Mouse (Mus musculus) intestine, embryonic 16.5 days (tissue): ENCODE results near the gene Grin2c. TPM values are rescaled to one million over a fixed set of nuclear protein-coding genes. Genes with fewer than 3 reads are reported as not detected.

Experiments used
- ATAC-seq: fragments of 200-750 bp; cut with Nextera tagmentation; 2 replicates; pipeline ENCODE4 v1.8.0; 2017; ENCODE audit warnings: moderate TSS enrichment, moderate library complexity
- H3K27ac ChIP-seq: fragments of 300-500 bp; sonication (generic); 2 replicates; pipeline ENCODE4 v1.5.1; 2014; ENCODE audit warnings: mild to moderate bottlenecking, low read length
- H3K27me3 ChIP-seq: fragments of 300-500 bp; sonication (generic); replicated peaks from 2 replicates; pipeline ENCODE4 v1.6.1; 2014; ENCODE audit warnings: low read length, control low read depth, mixed read lengths; ENCODE audit not compliant: control insufficient read depth, insufficient read depth
- H3K36me3 ChIP-seq: fragments of 300-500 bp; sonication (generic); 2 replicates; pipeline ENCODE4 v1.6.1; 2014; ENCODE audit warnings: low read length, control low read depth; ENCODE audit not compliant: control insufficient read depth, insufficient read depth
- H3K4me1 ChIP-seq: fragments of 300-500 bp; sonication (generic); 2 replicates; pipeline ENCODE4 v1.6.1; 2014; ENCODE audit warnings: low read length, control low read depth, mixed read lengths; ENCODE audit not compliant: control insufficient read depth, insufficient read depth
- H3K4me2 ChIP-seq: fragments of 300-500 bp; sonication (generic); 2 replicates; pipeline ENCODE4 v1.6.1; 2014; ENCODE audit warnings: low read depth, low read length, control low read depth
- H3K4me3 ChIP-seq: fragments of 300-500 bp; sonication (generic); 2 replicates; pipeline ENCODE4 v1.5.1; 2014; ENCODE audit warnings: mild to moderate bottlenecking, low read length
- H3K9ac ChIP-seq: fragments of 300-500 bp; sonication (generic); 2 replicates; pipeline ENCODE4 v1.6.1; 2014; ENCODE audit warnings: low read depth, low read length
- H3K9me3 ChIP-seq: fragments of 300-500 bp; sonication (generic); 2 replicates; pipeline ENCODE4 v1.6.1; 2016; ENCODE audit warnings: low read length, control low read depth; ENCODE audit not compliant: control insufficient read depth
- WGBS: fragments of 180-500 bp; shearing (Covaris S2); extraction: QIAGEN DNeasy Blood & Tissue Kit; methylation state at CpG from one replicate; pipeline ENCODE4 v1.1.7; 2014; 5-methylcytosine and 5-hydroxymethylcytosine counted together
- polyA plus RNA-seq: library from polyadenylated mRNA; unstranded; fragments of >200 nt; fragmentation: Nextera tagmentation; extraction: Ambion mirVana; gene quantifications from 2 replicates; pipeline ENCODE4 v1.2.1, GENCODE M21; 2015

The Grin2c gene
- polyA plus RNA-seq, 1 experiment from 2014 or later = 0.06 TPM

DNA sequence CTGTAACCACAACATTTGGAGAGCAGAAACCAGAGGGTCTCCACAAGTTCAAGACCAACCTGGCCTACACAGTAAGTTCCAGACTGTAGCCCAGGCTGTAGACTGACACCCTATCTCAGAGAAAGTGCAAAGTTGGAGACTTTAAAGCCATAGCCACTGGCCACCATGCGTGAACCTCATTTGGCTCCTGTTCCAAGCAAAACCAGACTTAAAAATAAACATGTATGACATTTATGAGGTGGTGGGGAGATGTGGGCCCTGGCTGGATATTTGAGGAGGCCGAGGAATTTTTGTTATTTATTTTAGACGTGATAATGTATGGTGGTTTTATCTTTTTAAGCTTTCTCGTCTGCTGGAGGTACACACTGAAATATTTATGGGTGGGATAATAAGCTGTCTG is 7.9 kb downstream of the Grin2c start:
- no peak for ATAC-seq

DNA sequence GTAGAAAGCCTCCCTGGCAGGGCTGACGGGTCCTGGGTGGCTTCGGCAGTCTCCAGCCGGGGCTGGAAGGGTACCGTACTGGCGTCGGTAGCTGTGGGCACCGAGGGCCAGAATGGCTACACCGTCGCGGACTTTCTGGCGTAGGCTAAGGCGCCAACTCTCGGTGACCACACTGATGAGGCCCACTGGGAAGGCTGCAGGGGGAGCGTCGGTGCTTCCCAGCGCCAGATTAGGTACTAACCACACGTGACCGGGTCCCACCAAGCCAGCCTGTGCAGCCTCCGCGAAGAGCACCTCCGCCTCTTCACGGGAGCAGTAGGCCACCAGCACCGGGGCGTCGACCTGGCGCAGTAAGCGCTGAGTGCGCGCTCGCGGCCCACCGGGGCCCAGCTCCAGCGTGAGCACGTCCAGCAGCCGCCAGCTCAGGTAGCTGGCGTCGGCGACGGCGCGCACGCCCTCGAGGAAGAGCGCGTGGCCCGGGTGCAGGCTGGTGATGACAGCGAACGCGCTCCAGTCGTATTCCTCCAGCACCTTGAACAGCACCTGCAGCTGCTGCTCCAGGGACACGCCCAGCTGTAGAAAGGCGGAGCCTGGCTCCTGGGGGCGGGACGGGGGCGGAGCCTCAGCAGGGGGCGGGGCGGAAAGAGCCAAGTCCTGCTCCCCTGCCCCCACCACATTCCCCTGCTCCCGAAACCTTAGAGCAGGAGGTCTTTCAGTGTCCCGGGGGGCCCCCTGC is 9.1 kb downstream of the Grin2c start:
- peak; percentile 81 for ATAC-seq
- Histone ChIP-seq H3K36me3 (no peaks in the 10 kb centered on the region), H3K4me3 (peak overlapping the region; percentile 27), H3K9me3 (no peaks in the 10 kb centered on the region), H3K9ac (no peak overlapping the region), H3K4me1 (peaks cover 4% of the 10 kb centered on the region; the same call in 1 of the 2 replicates), H3K4me2 (peak overlapping the region; percentile 22; the same call in 1 of the 2 replicates), H3K27ac (no peak overlapping the region), H3K27me3 (peaks cover 71% of the 10 kb centered on the region)
- WGBS = 15% methylated on average over 59 of the region's 59 CpGs

More for the DNA sequence above, 7.9 kb downstream of the Grin2c start:
- H3K27me3 ChIP-seq = peaks cover 71% of the 10 kb centered on the region
- no peaks in the 10 kb centered on the region for H3K36me3 ChIP-seq
- 33% methylated on average over 4 of the region's 4 CpGs for WGBS
- H3K4me2 ChIP-seq = no peak overlapping the region
- H3K9me3 ChIP-seq = no peaks in the 10 kb centered on the region
- H3K4me3 ChIP-seq = no peak overlapping the region
- H3K27ac ChIP-seq = no peak overlapping the region
- peaks cover 4% of the 10 kb centered on the region; the same call in 1 of the 2 replicates for H3K4me1 ChIP-seq
- H3K9ac ChIP-seq = no peak overlapping the region

DNA sequence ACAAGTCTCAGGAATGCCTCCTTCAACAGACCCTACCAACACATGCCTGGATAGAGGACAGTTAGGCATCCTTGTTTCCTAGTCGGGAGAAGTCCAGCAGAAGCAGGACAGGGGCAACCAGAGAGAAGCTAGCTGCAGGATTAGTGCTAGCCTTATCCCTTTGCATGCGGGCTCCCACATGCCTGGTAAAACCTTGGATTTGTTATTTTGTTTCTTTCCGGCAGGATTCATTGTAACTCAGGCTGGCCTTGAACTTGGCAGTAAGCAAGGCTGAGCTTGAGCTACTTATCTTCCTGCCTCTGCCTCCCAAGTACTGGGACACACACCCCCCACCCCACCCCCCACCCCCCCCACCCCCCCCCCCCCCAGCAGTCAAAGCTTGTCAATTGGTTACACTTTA is 15.8 kb downstream of the Grin2c start:
- Histone ChIP-seq H3K27me3 (peaks cover 64% of the 10 kb centered on the region), H3K4me2 (no peak overlapping the region), H3K9ac (no peak overlapping the region), H3K36me3 (no peaks in the 10 kb centered on the region), H3K27ac (no peak overlapping the region), H3K4me3 (no peak overlapping the region), H3K4me1 (peaks cover 10% of the 10 kb centered on the region), H3K9me3 (no peaks in the 10 kb centered on the region)
- WGBS = 65% methylated on average over 3 of the region's 3 CpGs
- ATAC-seq = no peak

DNA sequence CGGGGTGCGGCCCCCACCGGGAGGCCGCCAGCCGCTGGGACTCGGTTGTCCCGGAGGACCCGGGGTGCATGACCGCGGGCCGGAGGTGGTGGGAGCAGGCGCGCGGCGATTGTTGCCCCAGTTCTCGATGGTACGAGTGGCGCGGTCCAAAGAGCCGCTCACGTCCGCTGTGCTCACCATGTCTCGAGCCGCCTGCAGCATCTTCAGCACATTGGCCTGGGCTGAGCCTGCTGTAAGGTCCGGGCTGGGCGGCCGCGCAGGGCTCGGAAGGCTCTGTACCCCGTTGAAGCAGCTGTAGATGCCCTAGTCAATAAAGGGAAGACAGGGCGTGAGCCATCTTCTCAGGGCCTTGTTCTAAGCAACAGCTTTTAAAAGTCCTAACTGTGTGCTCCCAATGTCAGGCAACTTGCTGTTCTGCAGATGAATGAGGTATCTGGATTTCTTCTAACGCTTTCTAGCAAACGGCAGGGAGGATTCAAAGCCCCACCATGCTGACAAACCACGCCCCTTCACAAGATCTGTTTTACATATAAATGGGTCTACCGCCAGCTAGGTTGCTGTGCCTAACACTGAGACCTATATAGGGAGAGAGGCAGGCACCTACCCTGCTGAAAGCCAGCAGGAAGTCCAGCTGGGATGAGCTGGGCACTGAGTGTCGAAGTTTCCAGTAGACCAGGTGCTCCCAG is 16.5 kb downstream of the Grin2c start:
- H3K27ac ChIP-seq = no peak overlapping the region
- 1% methylated on average over 36 of the region's 36 CpGs for WGBS
- H3K27me3 ChIP-seq = peaks cover 59% of the 10 kb centered on the region
- no peaks in the 10 kb centered on the region for H3K9me3 ChIP-seq
- H3K4me1 ChIP-seq = peaks cover 10% of the 10 kb centered on the region
- H3K4me3 ChIP-seq = peak overlapping the region; percentile 48
- peak overlapping the region; percentile 55 for H3K9ac ChIP-seq
- ATAC-seq = no peak
- H3K4me2 ChIP-seq = peak overlapping the region; percentile 91
- H3K36me3 ChIP-seq = no peaks in the 10 kb centered on the region

DNA sequence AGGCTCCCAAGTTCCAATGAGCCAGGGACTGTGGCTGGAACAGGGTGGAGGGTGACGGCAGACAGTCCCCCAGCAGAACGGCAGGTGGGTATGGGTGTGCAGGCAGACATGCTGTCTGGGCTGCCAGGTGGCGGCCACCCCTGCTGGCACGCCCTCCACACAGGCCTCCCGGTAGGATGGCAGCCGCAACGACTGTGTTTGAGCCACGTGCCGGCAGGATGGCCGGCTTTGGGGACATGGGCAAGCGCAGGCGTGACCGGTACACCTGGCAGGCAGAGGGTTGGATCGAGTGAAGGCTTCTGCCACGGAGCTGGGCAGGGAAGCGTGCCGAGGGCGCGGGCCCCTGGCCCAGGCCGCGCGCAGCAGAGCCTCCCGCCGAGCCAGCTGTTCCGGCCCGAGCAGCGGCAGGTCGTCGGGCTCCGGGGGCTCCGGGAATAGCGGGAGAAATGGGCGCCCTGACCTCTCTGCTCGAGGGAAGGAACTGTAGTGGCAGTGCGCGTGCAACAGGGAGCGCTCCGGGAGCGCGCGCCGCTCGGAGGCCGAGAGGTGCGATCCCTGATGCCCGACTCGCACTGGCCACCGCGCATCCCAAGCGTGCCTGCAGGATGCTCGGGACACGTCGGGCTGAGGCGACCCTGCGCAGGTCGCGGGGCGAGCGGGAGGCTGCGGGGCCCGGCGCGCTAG is 17.2 kb downstream of the Grin2c start:
- WGBS = 3% methylated on average over 62 of the region's 63 CpGs
- peak overlapping the region; percentile 55 for H3K9ac ChIP-seq
- no peak for ATAC-seq

DNA sequence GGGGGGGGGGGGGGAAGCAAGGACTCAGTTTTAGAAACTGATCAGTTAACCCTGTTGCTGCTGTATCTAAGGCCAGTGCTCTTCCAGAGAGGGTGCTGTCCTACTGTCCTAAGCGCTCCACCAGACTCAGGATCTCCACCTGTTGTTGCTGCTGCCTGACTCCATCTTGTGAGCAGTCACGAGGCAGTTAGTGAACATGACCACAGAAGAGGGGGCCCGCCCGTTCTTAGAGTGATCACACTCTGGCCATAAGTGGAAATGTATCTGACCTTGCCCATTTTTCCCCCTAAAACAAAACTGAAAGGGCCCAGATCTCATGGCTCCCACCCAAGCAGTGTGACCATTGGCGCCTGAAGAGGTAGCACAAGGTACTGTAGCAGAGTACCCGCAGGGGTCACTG is 19.1 kb downstream of the Grin2c start:
- no peak for ATAC-seq
- Histone ChIP-seq H3K9me3 (no peaks in the 10 kb centered on the region), H3K27ac (no peak overlapping the region), H3K27me3 (peaks cover 48% of the 10 kb centered on the region), H3K4me2 (no peak overlapping the region), H3K4me3 (no peak overlapping the region), H3K9ac (no peak overlapping the region), H3K36me3 (peaks cover 4% of the 10 kb centered on the region; the same call in 1 of the 2 replicates), H3K4me1 (peaks cover 10% of the 10 kb centered on the region)
- 78% methylated on average over 6 of the region's 6 CpGs for WGBS

More for the DNA sequence above, 17.2 kb downstream of the Grin2c start:
- H3K27ac ChIP-seq = no peak overlapping the region
- H3K4me3 ChIP-seq = peak overlapping the region; percentile 48
- no peaks in the 10 kb centered on the region for H3K36me3 ChIP-seq
- H3K4me2 ChIP-seq = peak overlapping the region; percentile 91
- H3K27me3 ChIP-seq = peaks cover 54% of the 10 kb centered on the region
- H3K9me3 ChIP-seq = no peaks in the 10 kb centered on the region
- H3K4me1 ChIP-seq = peaks cover 10% of the 10 kb centered on the region

DNA sequence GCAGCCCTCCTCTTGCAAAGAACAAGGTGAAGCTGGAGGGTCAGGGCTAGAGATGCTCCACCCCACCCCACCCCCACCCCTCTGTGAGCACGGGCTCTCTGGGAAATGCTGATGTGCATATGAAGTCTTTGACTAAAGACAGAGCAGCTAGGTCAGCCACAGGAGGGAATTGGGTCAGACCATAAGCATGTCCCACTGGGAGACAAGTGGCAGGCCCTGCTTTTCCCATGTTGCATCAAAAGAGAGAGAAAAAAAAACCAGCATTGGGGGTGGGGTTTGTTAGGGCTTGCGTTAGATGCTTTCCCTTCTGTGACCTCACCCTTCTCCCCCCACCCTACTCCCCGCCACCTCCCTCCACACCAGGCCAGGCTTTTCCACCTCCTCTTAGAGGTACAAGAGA is 19.8 kb downstream of the Grin2c start:
- Histone ChIP-seq H3K4me3 (no peak overlapping the region), H3K4me2 (no peak overlapping the region), H3K36me3 (peaks cover 4% of the 10 kb centered on the region; the same call in 1 of the 2 replicates), H3K27ac (no peak overlapping the region), H3K27me3 (peaks cover 47% of the 10 kb centered on the region), H3K9ac (no peak overlapping the region), H3K9me3 (no peaks in the 10 kb centered on the region), H3K4me1 (peaks cover 10% of the 10 kb centered on the region)
- WGBS = 12% methylated on average over 3 of the region's 3 CpGs
- no peak for ATAC-seq

DNA sequence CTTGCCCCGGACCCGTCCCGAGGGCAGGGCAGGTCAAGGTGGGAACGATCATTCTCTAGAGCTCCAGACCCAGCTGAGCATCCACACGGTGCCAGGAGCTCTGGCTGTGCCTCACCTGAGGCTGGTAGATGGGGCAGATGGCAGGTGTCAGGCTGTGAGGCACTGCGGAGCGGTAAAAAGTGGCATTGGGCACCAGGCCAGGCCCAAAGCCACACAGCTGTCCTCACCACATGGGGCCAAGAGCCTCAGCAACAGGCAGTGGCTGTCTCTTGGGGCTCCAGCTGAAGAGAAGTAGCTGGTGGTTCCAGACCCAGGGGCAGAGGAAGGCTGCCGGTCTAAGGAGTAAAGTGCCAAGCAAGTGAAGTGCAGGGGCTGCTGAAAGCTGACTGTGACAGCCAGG is 20.7 kb downstream of the Grin2c start:
- Histone ChIP-seq H3K9me3 (no peaks in the 10 kb centered on the region), H3K36me3 (peaks cover 7% of the 10 kb centered on the region; the same call in 1 of the 2 replicates), H3K27me3 (peaks cover 41% of the 10 kb centered on the region), H3K9ac (no peak overlapping the region), H3K4me2 (no peak overlapping the region), H3K4me1 (peaks cover 10% of the 10 kb centered on the region), H3K4me3 (no peak overlapping the region), H3K27ac (no peak overlapping the region)
- ATAC-seq = no peak
- WGBS = 73% methylated on average over 8 of the region's 8 CpGs

DNA sequence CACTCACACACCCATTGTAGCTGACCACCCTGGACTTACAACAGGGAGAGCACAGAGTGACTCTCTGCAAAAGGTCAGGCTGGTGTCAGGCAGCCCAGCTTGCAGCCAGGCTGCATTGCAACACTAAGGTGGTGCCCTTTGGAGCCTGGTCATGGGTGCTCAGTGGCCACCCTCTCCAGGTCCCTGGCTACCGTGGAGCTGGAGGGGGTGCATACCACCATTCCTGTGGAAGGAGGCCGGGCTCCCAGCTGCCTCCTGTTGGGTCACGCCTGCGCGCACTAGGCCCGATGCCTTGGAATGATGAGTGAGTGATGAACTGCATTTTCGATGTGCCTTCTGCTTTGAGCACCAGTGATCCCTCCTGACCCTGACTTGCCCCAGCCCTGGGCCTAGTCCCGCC is 22.2 kb downstream of the Grin2c start:
- no peak for ATAC-seq
- no peak overlapping the region for H3K27ac ChIP-seq
- H3K4me3 ChIP-seq = no peak overlapping the region
- H3K36me3 ChIP-seq = peaks cover 7% of the 10 kb centered on the region; the same call in 1 of the 2 replicates
- H3K9ac ChIP-seq = no peak overlapping the region
- H3K27me3 ChIP-seq = peaks cover 27% of the 10 kb centered on the region
- H3K9me3 ChIP-seq = no peaks in the 10 kb centered on the region
- no peak overlapping the region for H3K4me2 ChIP-seq
- peaks cover 2% of the 10 kb centered on the region for H3K4me1 ChIP-seq
- whole genome bisulfite sequencing = 86% methylated on average over 8 of the region's 8 CpGs
